Mouse (Mus musculus): ENCODE results near the gene Srgap1.

DNA sequence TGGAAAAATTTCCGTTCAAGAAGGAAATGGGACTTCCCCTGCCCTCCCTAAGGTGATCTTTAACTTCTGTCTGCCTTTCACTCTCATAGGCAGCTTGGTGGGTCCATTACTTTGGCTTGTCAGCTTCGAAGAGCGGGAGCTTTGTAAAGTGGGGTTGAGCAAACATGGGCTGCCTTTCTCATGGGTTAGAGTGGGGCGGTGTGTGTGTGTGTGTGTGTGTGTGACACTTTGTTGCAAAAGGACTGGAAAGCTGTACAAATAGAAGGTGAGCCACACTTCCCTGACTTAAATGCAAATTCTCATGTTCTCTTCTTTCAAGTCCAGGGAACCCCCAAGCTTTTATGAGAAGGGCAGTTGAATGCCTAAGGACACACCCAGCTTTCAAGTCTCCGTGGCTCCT, 292.9 kb downstream of the Srgap1 start:
- TF ChIP-seq POLR2A (IDR thresholded peaks at IDR 0.05; ENCODE audit: low read depth, low read length) (no peak), CTCF (IDR thresholded peaks at IDR 0.05; ENCODE audit: extremely low read depth, insufficient read length, insufficient replicate concordance, low read depth, low read length) (no peak)
